Mouse (Mus musculus) hindbrain, postnatal 0 days (tissue): ENCODE measurements around the gene Chaf1b. TPM values are rescaled to one million over a fixed set of nuclear protein-coding genes. Genes with fewer than 3 reads are reported as not detected.

ENCODE experiments used
- ATAC-seq: fragments of 200-750 bp; cut with Nextera tagmentation; 2 replicates; pipeline ENCODE4 v1.8.0; 2017; ENCODE audit warnings: mild to moderate bottlenecking, moderate TSS enrichment, moderate library complexity
- DNase-seq: peaks from one replicate; pipeline ENCODE4 v3.0.0-alpha.2; 2015; ENCODE audit warnings: low spot score
- H3K27ac ChIP-seq: fragments of 300-500 bp; sonication (generic); 2 replicates; pipeline ENCODE4 v1.5.1; 2014; ENCODE audit warnings: mild to moderate bottlenecking
- H3K27me3 ChIP-seq: fragments of 300-500 bp; sonication (generic); 2 replicates; pipeline ENCODE4 v1.6.1; 2014; ENCODE audit warnings: low read length, mixed read lengths; ENCODE audit not compliant: insufficient read depth
- H3K36me3 ChIP-seq: fragments of 300-500 bp; sonication (generic); 2 replicates; pipeline ENCODE4 v1.6.1; 2014; ENCODE audit warnings: low read length, mixed read lengths; ENCODE audit not compliant: insufficient read depth
- H3K4me1 ChIP-seq: fragments of 300-500 bp; sonication (generic); 2 replicates; pipeline ENCODE4 v1.6.1; 2014; ENCODE audit warnings: antibody characterized with exemption, low read length, mixed read lengths; ENCODE audit not compliant: insufficient read depth
- H3K4me2 ChIP-seq: fragments of 300-500 bp; sonication (generic); 2 replicates; pipeline ENCODE4 v1.6.1; 2014; ENCODE audit warnings: low read depth, mild to moderate bottlenecking, low read length, moderate library complexity, mixed read lengths
- H3K4me3 ChIP-seq: fragments of 300-500 bp; sonication (generic); 2 replicates; pipeline ENCODE4 v1.5.1; 2014; ENCODE audit warnings: low read length
- H3K9ac ChIP-seq: fragments of 300-500 bp; sonication (generic); replicated peaks from 2 replicates; pipeline ENCODE4 v1.6.1; 2014; ENCODE audit warnings: mild to moderate bottlenecking, low read length, moderate library complexity, mixed read lengths
- H3K9me3 ChIP-seq: fragments of 300-500 bp; sonication (generic); 2 replicates; pipeline ENCODE4 v1.6.1; 2016; ENCODE audit warnings: low read length, mixed read lengths
- CTCF ChIP-seq: IDR thresholded peaks from 2 replicates; pipeline ENCODE4 v1.5.1; 2016; ENCODE audit warnings: antibody characterized with exemption, control low read depth, low read depth
- WGBS: fragments of 180-500 bp; shearing (Covaris S2); extraction: QIAGEN DNeasy Blood & Tissue Kit; methylation state at CpG from one replicate; pipeline ENCODE4 v1.1.7; 2014; 5-methylcytosine and 5-hydroxymethylcytosine counted together
- polyA plus RNA-seq: library from polyadenylated mRNA; unstranded; fragments of >200 nt; fragmentation: Nextera tagmentation; extraction: Ambion mirVana; gene quantifications from 2 replicates; pipeline ENCODE4 v1.2.1, GENCODE M21; 2015
- total RNA-seq: library from RNA; depleted of rRNA; stranded (reverse); fragments of >200 nt; gene quantifications from 2 replicates; pipeline ENCODE4 v1.2.3, GENCODE M21; 2014

Gene Chaf1b
- total and polyA plus RNA-seq, 2 experiments from 2014 or later: 9.3 to 18.7 TPM

DNA sequence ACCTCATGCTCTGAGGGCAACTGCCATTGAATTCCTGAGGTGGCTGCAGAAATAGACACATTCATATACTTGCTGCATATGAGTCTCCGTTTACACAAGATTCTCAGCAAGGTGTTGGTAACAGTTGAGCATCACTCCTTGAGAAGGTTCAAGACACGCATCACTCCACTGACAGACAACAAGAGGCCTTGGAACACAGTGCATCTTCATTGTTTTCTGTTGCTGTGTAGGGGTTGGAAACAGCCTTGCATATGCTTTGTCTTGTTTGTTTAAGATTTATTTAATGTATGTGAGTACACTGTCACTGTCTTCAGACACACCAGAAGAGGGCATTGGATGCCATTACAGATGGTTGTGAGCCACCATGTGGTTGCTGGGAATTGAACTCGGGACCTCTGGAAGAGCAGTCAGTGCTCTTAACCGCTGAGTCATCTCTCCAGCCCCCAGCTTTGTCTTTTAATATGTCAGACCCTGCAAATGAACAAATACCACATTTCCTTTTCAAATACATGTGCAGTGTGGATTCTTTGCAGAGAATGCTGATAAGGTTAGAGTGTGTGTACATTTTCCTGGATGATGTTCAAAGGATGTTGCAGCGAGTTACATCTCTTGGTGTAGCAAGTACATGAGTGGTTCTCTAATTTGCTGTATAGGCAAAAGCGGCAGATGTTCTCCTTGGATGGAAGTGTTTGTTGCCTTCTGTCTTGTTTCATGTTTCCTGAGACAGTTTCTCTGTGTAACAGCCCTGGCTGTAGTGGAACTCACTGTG lies 5.9 kb upstream of the Chaf1b start:
- Histone ChIP-seq H3K27ac (no peak overlapping the region), H3K4me2 (no peak overlapping the region), H3K4me3 (no peak overlapping the region), H3K9ac (no peak overlapping the region), H3K9me3 (no peaks in the 10 kb centered on the region), H3K36me3 (peaks cover 40% of the 10 kb centered on the region), H3K4me1 (no peaks in the 10 kb centered on the region), H3K27me3 (no peaks in the 10 kb centered on the region)
- DNase-seq (no peak), ATAC-seq (no peak)
- 92% methylated on average over 6 of the region's 6 CpGs for WGBS
- TF ChIP-seq CTCF: no peak

GRCm38 (mm10) chr16:93884086-93884721 lies 503 bp downstream of the Chaf1b start:
- H3K27ac ChIP-seq: no peak overlapping the region
- H3K4me3 ChIP-seq: peak overlapping the region; percentile 60
- H3K4me2 ChIP-seq: peak overlapping the region; percentile 78
- DNase-seq (peak; percentile 31), ATAC-seq (peak; percentile 9)
- H3K27me3 ChIP-seq: no peaks in the 10 kb centered on the region
- H3K9ac ChIP-seq: peak overlapping the region; percentile 38
- TF ChIP-seq CTCF: no peak
- no peaks in the 10 kb centered on the region for H3K9me3 ChIP-seq
- peaks cover 5% of the 10 kb centered on the region for H3K4me1 ChIP-seq
- under 1% methylated on average over 43 of the region's 43 CpGs for WGBS
- no peaks in the 10 kb centered on the region for H3K36me3 ChIP-seq

DNA sequence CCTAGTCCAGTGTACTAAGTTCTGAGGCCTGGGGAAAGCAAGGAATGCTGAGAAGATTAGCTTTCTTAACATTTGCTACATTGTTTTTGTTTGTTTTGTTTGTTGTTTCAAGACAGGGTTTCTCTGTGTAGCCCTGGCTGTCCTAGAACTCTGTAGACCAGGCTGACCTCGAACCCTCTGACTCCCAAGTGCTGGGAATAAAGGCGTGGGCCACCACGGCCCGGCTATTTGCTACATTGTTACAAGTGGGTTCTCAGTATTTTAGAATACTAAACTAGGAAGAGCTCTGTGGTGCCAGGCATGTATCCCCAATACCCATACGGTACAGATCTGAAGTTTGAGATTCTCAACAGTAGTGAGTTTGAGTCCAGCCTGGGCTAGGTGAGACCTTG lies 1.0 kb downstream of the Chaf1b start:
- 45% methylated on average over 5 of the region's 5 CpGs for WGBS
- Histone ChIP-seq H3K36me3 (no peaks in the 10 kb centered on the region), H3K27ac (no peak overlapping the region), H3K9ac (peak overlapping the region; percentile 38; the same call in 1 of the 2 replicates), H3K4me1 (peaks cover 5% of the 10 kb centered on the region), H3K9me3 (no peaks in the 10 kb centered on the region), H3K4me2 (peak overlapping the region; percentile 78), H3K4me3 (peak overlapping the region; percentile 60), H3K27me3 (no peaks in the 10 kb centered on the region)
- ATAC-seq (no peak), DNase-seq (no peak)
- TF ChIP-seq CTCF: no peak

GRCm38 (mm10) chr16:93888481-93888880 lies 4.8 kb downstream of the Chaf1b start:
- Histone ChIP-seq H3K4me3 (no peak overlapping the region), H3K9ac (no peak overlapping the region), H3K27me3 (no peaks in the 10 kb centered on the region), H3K4me1 (no peaks in the 10 kb centered on the region; the same call in 1 of the 2 replicates), H3K9me3 (no peaks in the 10 kb centered on the region), H3K36me3 (no peaks in the 10 kb centered on the region), H3K27ac (no peak overlapping the region), H3K4me2 (no peak overlapping the region)
- TF ChIP-seq CTCF: no peak
- ATAC-seq (no peak), DNase-seq (no peak)
- 88% methylated on average over 6 of the region's 6 CpGs for WGBS

DNA sequence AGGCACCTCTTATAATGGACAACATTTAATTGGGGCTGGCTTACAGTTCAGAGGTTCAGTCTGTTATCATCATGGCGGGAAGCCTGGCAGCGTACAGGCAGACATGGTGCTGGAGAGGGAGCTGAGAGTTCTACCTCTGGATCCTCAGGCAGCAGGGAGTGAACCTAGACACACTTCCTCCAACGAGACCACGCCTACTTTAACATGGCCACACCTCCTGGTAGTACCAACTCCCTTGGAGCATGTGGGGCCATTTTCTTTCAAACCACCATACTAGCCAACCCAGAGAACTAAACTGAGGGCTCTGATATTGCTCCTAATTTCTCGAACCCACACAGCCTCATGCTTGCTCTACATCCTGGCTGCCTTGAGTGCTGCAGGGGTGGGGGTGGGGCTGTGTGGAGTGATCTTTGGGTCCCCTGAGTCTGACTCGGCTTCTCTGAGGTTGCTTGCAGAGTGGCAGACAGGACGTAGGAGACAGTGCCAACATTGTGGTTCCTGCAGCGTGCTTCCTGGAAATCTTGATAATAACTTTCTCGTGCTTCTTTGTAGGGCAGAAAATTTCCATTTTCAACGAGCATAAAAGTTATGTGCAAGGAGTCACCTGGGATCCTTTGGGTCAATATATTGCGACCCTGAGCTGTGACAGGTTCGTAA lies 7.4 kb downstream of the Chaf1b start:
- Histone ChIP-seq H3K9me3 (no peaks in the 10 kb centered on the region), H3K27ac (no peak overlapping the region), H3K4me2 (no peak overlapping the region), H3K9ac (no peak overlapping the region), H3K4me1 (no peaks in the 10 kb centered on the region), H3K4me3 (no peak overlapping the region), H3K36me3 (no peaks in the 10 kb centered on the region), H3K27me3 (no peaks in the 10 kb centered on the region)
- ATAC-seq (no peak), DNase-seq (no peak)
- 92% methylated on average over 12 of the region's 12 CpGs for whole genome bisulfite sequencing
- no peak for TF ChIP-seq CTCF

GRCm38 (mm10) chr16:93893285-93893684 lies 9.6 kb downstream of the Chaf1b start:
- DNase-seq (no peak), ATAC-seq (no peak)
- WGBS: 89% methylated on average over 5 of the region's 5 CpGs
- no peaks in the 10 kb centered on the region for H3K4me1 ChIP-seq
- no peak for TF ChIP-seq CTCF
- no peak overlapping the region for H3K4me3 ChIP-seq
- no peak overlapping the region for H3K9ac ChIP-seq
- no peak overlapping the region for H3K27ac ChIP-seq
- no peak overlapping the region for H3K4me2 ChIP-seq
- no peaks in the 10 kb centered on the region for H3K9me3 ChIP-seq
- no peaks in the 10 kb centered on the region for H3K36me3 ChIP-seq
- no peaks in the 10 kb centered on the region for H3K27me3 ChIP-seq
